ENCODE assay signal across 19 mouse cellular contexts in genomic region chr14:73861782-73862181, GRCm38 (mm10).
A peak's percentile ranks its signal among the peaks of the same experiment; 100 is the strongest.
DNase-seq lines count a peak whose midpoint lies in the region; ATAC-seq and TF ChIP-seq lines count a peak whose summit lies in the region.
"Had no signal": no experiment of that assay in that cellular context is flagged by ENCODE, and none has a peak within 500 bp of the region (broad histone marks: within the 10 kb centered on the region; RNA-seq: fewer than 3 reads in every experiment).

No protein-coding gene starts in this region.

- H3K9ac ChIP-seq in lung, embryonic 14.5 days = no peak overlapping the region
- H3K9ac ChIP-seq: forebrain, postnatal 0 days; liver, embryonic 14.5 days; neural tube, embryonic 12.5 days had no signal

- no peaks in the 10 kb centered on the region for H3K4me1 ChIP-seq in heart, embryonic 10.5 days
- no peaks in the 10 kb centered on the region for H3K4me1 ChIP-seq in lung, embryonic 14.5 days (ENCODE audit: insufficient read depth)
- H3K4me1 ChIP-seq: neural tube, embryonic 12.5 days had no signal

- H3K27ac ChIP-seq in heart, embryonic 10.5 days = no peak overlapping the region
- no peak overlapping the region for H3K27ac ChIP-seq in lung, embryonic 14.5 days (ENCODE audit: low read depth)
- H3K27ac ChIP-seq: gastrocnemius, adult 2 months; layer of hippocampus, adult 2 months; liver, embryonic 14.5 days; neural tube, embryonic 12.5 days had no signal

- no peaks in the 10 kb centered on the region for H3K9me3 ChIP-seq in heart, embryonic 10.5 days
- no peaks in the 10 kb centered on the region for H3K9me3 ChIP-seq in lung, embryonic 14.5 days (ENCODE audit: low read depth, low read length)
- H3K9me3 ChIP-seq: neural tube, embryonic 12.5 days had no signal

- 33% methylated on average over 2 of the region's 2 CpGs for WGBS in heart, embryonic 10.5 days
- 26% methylated on average over 2 of the region's 2 CpGs for WGBS in lung, embryonic 14.5 days

- no peak for TF ChIP-seq CTCF in lung, embryonic 14.5 days (IDR thresholded peaks at IDR 0.05; ENCODE audit: low read depth)

- no peaks in the 10 kb centered on the region for H3K27me3 ChIP-seq in heart, embryonic 10.5 days (ENCODE audit: insufficient read depth, poor library complexity, severe bottlenecking)
- no peaks in the 10 kb centered on the region for H3K27me3 ChIP-seq in lung, embryonic 14.5 days (ENCODE audit: insufficient read depth, low read length)
- H3K27me3 ChIP-seq: neural tube, embryonic 12.5 days had no signal

- H3K4me2 ChIP-seq in lung, embryonic 14.5 days = no peak overlapping the region
- H3K4me2 ChIP-seq: neural tube, embryonic 12.5 days had no signal

- DNase-seq in heart, embryonic 10.5 days (ENCODE audit: low spot score) = peak; percentile 74
- DNase-seq in heart, adult 11 months = no peak
- peak; percentile 64 for DNase-seq in lung, embryonic 14.5 days
- DNase-seq in lung, postnatal 10 days = no peak
- peak; percentile 4 for DNase-seq in embryo, embryonic 11.5 days (ENCODE audit: low read depth, low spot score)
- peak; percentile 14 for DNase-seq in mesoderm, embryonic 11.5 days (ENCODE audit: low read depth, low spot score)
- DNase-seq in neural tube, embryonic 10.5 days (ENCODE audit: extremely low spot score, low spot score) = no peak
- no peak for DNase-seq in retina, postnatal 1 day
- DNase-seq: cerebellum, adult 8-10 months; forebrain, postnatal 0 days; right cerebral cortex, postnatal 25 days; thymus, postnatal 36 days had no signal

- no peak overlapping the region for H3K4me3 ChIP-seq in heart, embryonic 10.5 days
- no peak overlapping the region for H3K4me3 ChIP-seq in lung, embryonic 14.5 days (ENCODE audit: low read depth, low read length)
- H3K4me3 ChIP-seq: erythroblast, embryonic 14.5 days; gastrocnemius, adult 2 months; layer of hippocampus, adult 2 months; neural tube, embryonic 12.5 days had no signal

- no peak for ATAC-seq in lung, embryonic 14.5 days (ENCODE audit: insufficient read depth)
- ATAC-seq: forebrain, postnatal 0 days; lung, postnatal 0 days; midbrain, embryonic 16.5 days had no signal

- H3K36me3 ChIP-seq in heart, embryonic 10.5 days = no peaks in the 10 kb centered on the region
- no peaks in the 10 kb centered on the region for H3K36me3 ChIP-seq in lung, embryonic 14.5 days (ENCODE audit: insufficient read depth)
- H3K36me3 ChIP-seq: neural tube, embryonic 12.5 days had no signal

Comparison
In these comparisons a context has a peak if more than half of its experiments do, and no peak if none do; other contexts are left out.
1. DNase-seq: peak in heart, embryonic 10.5 days (single experiment), lung, embryonic 14.5 days (single experiment), embryo, embryonic 11.5 days (single experiment) and mesoderm, embryonic 11.5 days (single experiment); none in heart, adult 11 months (single experiment), lung, postnatal 10 days (single experiment), neural tube, embryonic 10.5 days (single experiment) and retina, postnatal 1 day (single experiment).